Mouse (Mus musculus) liver, embryonic 14.5 days (tissue): Measurements from ENCODE around the gene Tlk1. TPM values are rescaled to one million over a fixed set of nuclear protein-coding genes. Genes with fewer than 3 reads are reported as not detected.

Source experiments
- ATAC-seq: fragments of 200-750 bp; cut with Nextera tagmentation; 2 replicates; pipeline ENCODE4 v1.8.0; 2017; ENCODE audit warnings: moderate number of reproducible peaks, mild to moderate bottlenecking, moderate library complexity; ENCODE audit not compliant: insufficient read depth
- DNase-seq, 3 experiments: peaks; one replicate each; pipeline ENCODE4 v3.0.0-alpha.2; 2012 to 2013; ENCODE audit warnings: low read depth in 3 of 3, low spot score in 3 of 3
- H3K27ac ChIP-seq: fragments of 300-500 bp; sonication (generic); 2 replicates; pipeline ENCODE4 v1.5.1; 2014; ENCODE audit warnings: moderate library complexity, mild to moderate bottlenecking, control low read depth, inconsistent platforms
- H3K27me3 ChIP-seq: fragments of 300-500 bp; sonication (generic); 2 replicates; pipeline ENCODE4 v1.6.1; 2014; ENCODE audit warnings: mild to moderate bottlenecking, low read length, moderate library complexity; ENCODE audit not compliant: control insufficient read depth, insufficient read depth
- H3K36me3 ChIP-seq: fragments of 300-500 bp; sonication (generic); replicated peaks from 2 replicates; pipeline ENCODE4 v1.6.1; 2014; ENCODE audit warnings: low read depth; ENCODE audit not compliant: control insufficient read depth, insufficient read depth
- H3K4me1 ChIP-seq, 2 experiments: fragments of 200-500 bp in 1 of 2; fragments of 300-500 bp in 1 of 2; sonication (generic) in 1 of 2; replicated peaks; 2 replicates each; pipeline ENCODE4 v1.6.1; 2012 to 2014; ENCODE audit warnings: antibody characterized with exemption in 1 of 2, inconsistent platforms in 1 of 2, low read length in 1 of 2; ENCODE audit not compliant: control insufficient read depth in 2 of 2, insufficient read depth in 2 of 2
- H3K4me2 ChIP-seq: fragments of 300-500 bp; sonication (generic); 2 replicates; pipeline ENCODE4 v1.6.1; 2014; ENCODE audit warnings: low read depth, mild to moderate bottlenecking, control low read depth, moderate library complexity
- H3K4me3 ChIP-seq, 2 experiments: fragments of 200-500 bp in 1 of 2; fragments of 300-500 bp in 1 of 2; sonication (generic) in 1 of 2; 2 replicates each; pipeline ENCODE4 v1.5.1; 2012 to 2014; ENCODE audit warnings: low read depth in 2 of 2, low read length in 2 of 2, mild to moderate bottlenecking in 2 of 2, control low read depth in 1 of 2, inconsistent platforms in 1 of 2, moderate library complexity in 1 of 2; ENCODE audit not compliant: insufficient read depth in 1 of 2
- H3K9ac ChIP-seq: fragments of 300-500 bp; sonication (generic); replicated peaks from 2 replicates; pipeline ENCODE4 v1.6.1; 2014; ENCODE audit warnings: mild to moderate bottlenecking, control low read depth, moderate library complexity
- H3K9me3 ChIP-seq: fragments of 300-500 bp; sonication (generic); 2 replicates; pipeline ENCODE4 v1.6.1; 2016; ENCODE audit warnings: low read length, mixed read lengths; ENCODE audit not compliant: control insufficient read depth
- CTCF ChIP-seq: IDR thresholded peaks from 2 replicates; pipeline ENCODE4 v1.5.1; 2016; ENCODE audit warnings: antibody characterized with exemption, low read depth, control low read depth
- EP300 ChIP-seq: IDR thresholded peaks from 2 replicates; pipeline ENCODE4 v1.6.1; 2016; ENCODE audit warnings: antibody characterized with exemption, low read depth
- WGBS: fragments of 180-500 bp; shearing (Covaris S2); extraction: QIAGEN DNeasy Blood & Tissue Kit; methylation state at CpG from one replicate; pipeline ENCODE4 v1.1.7; 2014; ENCODE audit not compliant: insufficient replicate concordance; 5-methylcytosine and 5-hydroxymethylcytosine counted together
- polyA plus RNA-seq, 2 experiments: library from polyadenylated mRNA; depleted of rRNA in 1 of 2; stranded (reverse) in 1 of 2; unstranded in 1 of 2; fragments of >200 nt; fragmentation: Nextera tagmentation in 1 of 2; extraction: Ambion mirVana in 1 of 2; gene quantifications; 2 replicates each; pipeline versions ENCODE4 v1.2.1 to v1.2.3; 2012 to 2014

The Tlk1 gene
- polyA plus RNA-seq, 2 experiments: 23.7 to 24.3 TPM

GRCm38 (mm10) chr2:70844694-70845395 lies 19.3 kb upstream of the Tlk1 start:
- no peak for DNase-seq
- WGBS: 74% methylated on average over 9 of the region's 9 CpGs
- Histone ChIP-seq H3K36me3 (no peaks in the 10 kb centered on the region), H3K9ac (no peak overlapping the region), H3K4me3 (no peak overlapping the region), H3K4me2 (no peak overlapping the region), H3K4me1 (peaks cover 0 to 7% of the 10 kb centered on the region in 2 experiments; a peak in 2 of 4 replicates), H3K27me3 (peaks cover 3% of the 10 kb centered on the region; the same call in 1 of the 2 replicates), H3K27ac (no peak overlapping the region), H3K9me3 (no peaks in the 10 kb centered on the region)
- TF ChIP-seq CTCF: no peak
- TF ChIP-seq EP300: no peak
- ATAC-seq: no peak

- Histone ChIP-seq H3K27me3 (no peaks in the 10 kb centered on the region), H3K36me3 (no peaks in the 10 kb centered on the region), H3K4me3 (no peak overlapping the region), H3K4me2 (no peak overlapping the region), H3K9me3 (no peaks in the 10 kb centered on the region), H3K9ac (no peak overlapping the region), H3K27ac (no peak overlapping the region), H3K4me1 (peaks cover 4 to 18% of the 10 kb centered on the region in 2 experiments)
- no peak for TF ChIP-seq EP300
- no peak for TF ChIP-seq CTCF
- ATAC-seq (no peak), DNase-seq (no peak)
- WGBS: 69% methylated on average over 13 of the region's 13 CpGs
Observed at GRCm38 (mm10) chr2:70842049-70842618, 16.6 kb upstream of the Tlk1 start.

DNA sequence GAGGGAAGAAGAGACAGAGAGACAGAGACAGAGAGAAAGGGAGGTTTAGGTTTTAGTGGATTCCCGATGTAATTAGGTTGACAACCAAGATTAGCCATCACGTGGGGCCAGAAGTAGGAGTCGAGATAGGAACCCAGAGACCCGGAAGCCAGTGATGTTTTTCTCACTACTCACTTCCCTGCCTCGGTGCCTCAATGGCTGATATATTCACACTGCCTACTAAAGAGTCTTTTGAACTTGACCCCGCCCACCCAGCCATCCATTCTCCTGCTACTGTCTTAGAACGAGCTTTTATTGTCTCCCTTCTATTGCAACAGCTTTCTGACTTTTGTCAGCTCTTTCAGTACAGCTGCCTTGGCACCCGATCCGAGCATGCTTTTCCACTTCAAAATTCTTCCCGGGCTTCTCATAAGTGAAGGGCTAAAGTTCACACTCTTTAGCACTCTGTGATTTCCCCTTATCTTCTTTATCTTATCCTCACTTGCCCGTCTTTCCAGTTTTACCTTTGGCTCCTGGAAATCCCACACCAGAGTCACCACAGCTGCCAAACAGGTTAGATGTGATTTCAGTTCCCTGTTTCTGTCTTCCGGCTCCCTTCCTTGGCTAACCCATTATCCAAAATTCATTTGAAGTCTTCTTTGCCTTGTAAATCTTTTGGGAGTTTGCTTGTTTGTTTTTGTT lies 13.1 kb upstream of the Tlk1 start:
- Histone ChIP-seq H3K4me1 (peaks cover 4 to 21% of the 10 kb centered on the region in 2 experiments), H3K36me3 (no peaks in the 10 kb centered on the region), H3K27me3 (no peaks in the 10 kb centered on the region), H3K4me3 (peak overlapping the region in 1 of 2 experiments; percentile 2; a peak in 1 of 4 replicates), H3K27ac (no peak overlapping the region), H3K9me3 (no peaks in the 10 kb centered on the region), H3K9ac (peak overlapping the region; percentile 36; the same call in 1 of the 2 replicates), H3K4me2 (peak overlapping the region; percentile 59)
- 21% methylated on average over 12 of the region's 12 CpGs for WGBS
- ATAC-seq (peak; percentile 68), DNase-seq (peak in 1 of 3 experiments; percentile 51)
- TF ChIP-seq EP300 (no peak), CTCF (no peak)

DNA sequence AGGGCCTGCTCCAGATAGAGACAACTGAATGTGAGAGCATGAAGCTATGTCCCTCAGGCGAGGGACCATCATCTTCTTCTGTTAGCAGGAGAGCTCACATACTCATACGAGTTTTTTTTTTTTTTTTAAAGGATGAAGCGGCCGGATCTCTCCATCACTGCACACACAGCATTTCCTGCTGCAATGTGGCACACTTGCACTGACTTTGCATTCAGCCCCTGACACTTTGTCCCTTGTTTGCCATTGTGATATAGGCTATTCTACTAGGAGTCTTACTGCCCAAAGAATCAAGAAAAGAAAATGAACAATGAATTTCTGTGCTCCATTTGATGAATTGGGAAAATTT lies 10.8 kb upstream of the Tlk1 start:
- 35% methylated on average over 4 of the region's 4 CpGs for WGBS
- DNase-seq: no peak

More for the DNA sequence above, 10.8 kb upstream of the Tlk1 start:
- ATAC-seq: no peak
- no peak overlapping the region for H3K4me2 ChIP-seq
- H3K4me3 ChIP-seq: no peak overlapping the region
- H3K9me3 ChIP-seq: no peaks in the 10 kb centered on the region
- H3K27ac ChIP-seq: no peak overlapping the region
- H3K36me3 ChIP-seq: no peaks in the 10 kb centered on the region
- H3K9ac ChIP-seq: no peak overlapping the region
- TF ChIP-seq CTCF: no peak
- TF ChIP-seq EP300: no peak
- no peaks in the 10 kb centered on the region for H3K27me3 ChIP-seq
- peaks cover 17 to 37% of the 10 kb centered on the region in 2 experiments for H3K4me1 ChIP-seq
